Mouse (Mus musculus) CH12.LX (cell line): Measurements from ENCODE around the gene Cpeb3. TPM values are rescaled to one million over a fixed set of nuclear protein-coding genes. Genes with fewer than 3 reads are reported as not detected.
A peak's percentile ranks its signal among the peaks of the same experiment; 100 is the strongest.

Source experiments
- DNase-seq: peaks from one replicate; pipeline ENCODE4 v3.0.0-alpha.2; 2013; ENCODE audit errors: extremely low read depth
- H3K27ac ChIP-seq: 2 replicates; pipeline ENCODE4 v1.5.1; 2012; ENCODE audit warnings: low read depth, mild to moderate bottlenecking, control low read depth, moderate library complexity; ENCODE audit not compliant: insufficient read depth
- H3K27me3 ChIP-seq: replicated peaks from 2 replicates; pipeline ENCODE3; 2012; ENCODE audit warnings: inconsistent platforms
- H3K36me3 ChIP-seq, 2 experiments: replicated peaks in 1 of 2; 2 replicates each; pipeline versions ENCODE3 to v1.6.1; 2012; ENCODE audit warnings: inconsistent platforms in 1 of 2, low read length in 1 of 2, mild to moderate bottlenecking in 1 of 2, mixed read lengths in 1 of 2, moderate library complexity in 1 of 2; ENCODE audit not compliant: control insufficient read depth in 1 of 2, insufficient read depth in 1 of 2
- H3K4me1 ChIP-seq, 2 experiments: 2 replicates each; pipeline ENCODE4 v1.6.1; 2012; ENCODE audit warnings: inconsistent platforms in 1 of 2, moderate library complexity in 1 of 2; ENCODE audit not compliant: insufficient read depth in 2 of 2, control insufficient read depth in 1 of 2
- H3K4me2 ChIP-seq: 2 replicates; pipeline ENCODE4 v1.6.1; 2012; ENCODE audit warnings: low read depth, mild to moderate bottlenecking, control low read depth; ENCODE audit not compliant: poor library complexity, insufficient read depth, severe bottlenecking
- H3K4me3 ChIP-seq, 3 experiments: fragments of 150-350 bp in 1 of 3; sonication (generic) in 1 of 3; replicated peaks in 1 of 3; 2 replicates each; pipeline versions ENCODE3 to v1.5.1; 2011 to 2012; ENCODE audit warnings: low read depth in 2 of 3, low read length in 2 of 3, mild to moderate bottlenecking in 2 of 3, moderate library complexity in 2 of 3, control low read depth in 1 of 3, improper control_type of control experiment in 1 of 3, inconsistent platforms in 1 of 3, mixed read lengths in 1 of 3; ENCODE audit not compliant: poor library complexity in 1 of 3
- H3K79me2 ChIP-seq: replicated peaks from 2 replicates; pipeline ENCODE4 v1.6.1; 2012; ENCODE audit warnings: mild to moderate bottlenecking, moderate library complexity; ENCODE audit not compliant: control insufficient read depth, poor library complexity, insufficient read depth, severe bottlenecking; ENCODE audit errors: extremely low read depth
- H3K9ac ChIP-seq: 2 replicates; pipeline ENCODE4 v1.6.1; 2012; ENCODE audit warnings: low read depth, mild to moderate bottlenecking, control low read depth, moderate library complexity; ENCODE audit not compliant: insufficient read depth
- H3K9me3 ChIP-seq: replicated peaks from 2 replicates; pipeline ENCODE3; 2012; ENCODE audit warnings: low read length, inconsistent platforms, mixed read lengths
- BHLHE40 ChIP-seq: IDR thresholded peaks from 2 replicates; pipeline ENCODE4 v1.6.1; 2011; ENCODE audit warnings: mild to moderate bottlenecking, low read depth, low read length, improper control_type of control experiment
- CHD2 ChIP-seq: IDR thresholded peaks from 2 replicates; pipeline ENCODE4 v1.6.1; 2011; ENCODE audit warnings: low read length, improper control_type of control experiment
- CTCF ChIP-seq, 2 experiments: IDR thresholded peaks in 1 of 2; conservative IDR thresholded peaks in 1 of 2; 2 replicates each; pipeline ENCODE4 v1.5.1; 2011 to 2012; ENCODE audit warnings: low read depth in 2 of 2, low read length in 2 of 2, improper control_type of control experiment in 1 of 2, inconsistent platforms in 1 of 2, mild to moderate bottlenecking in 1 of 2, moderate library complexity in 1 of 2
- E2F4 ChIP-seq: IDR thresholded peaks from 2 replicates; pipeline ENCODE4 v1.6.1; 2011; ENCODE audit warnings: low read depth, low read length, improper control_type of control experiment; ENCODE audit not compliant: insufficient replicate concordance
- GABPA ChIP-seq: IDR thresholded peaks from 2 replicates; pipeline ENCODE4 v1.6.1; 2012; ENCODE audit warnings: low read depth, low read length, improper control_type of control experiment, inconsistent platforms; ENCODE audit not compliant: insufficient replicate concordance
- IRF4 ChIP-seq: IDR thresholded peaks from 2 replicates; pipeline ENCODE4 v1.6.1; 2014; ENCODE audit warnings: low read depth, mild to moderate bottlenecking, inconsistent platforms, low read length, improper control_type of control experiment
- KAT2A ChIP-seq: IDR thresholded peaks from 2 replicates; pipeline ENCODE4 v1.6.1; 2012; ENCODE audit warnings: low read length, improper control_type of control experiment, inconsistent platforms; ENCODE audit not compliant: insufficient replicate concordance
- MAFK ChIP-seq: IDR thresholded peaks from 2 replicates; pipeline ENCODE4 v1.6.1; 2011; ENCODE audit warnings: low read length, improper control_type of control experiment; ENCODE audit not compliant: insufficient replicate concordance
- MAX ChIP-seq: IDR thresholded peaks from 2 replicates; pipeline ENCODE4 v1.6.1; 2011; ENCODE audit warnings: low read length, improper control_type of control experiment
- MEF2A ChIP-seq: IDR thresholded peaks from 2 replicates; pipeline ENCODE4 v1.6.1; 2014; ENCODE audit warnings: low read depth, mild to moderate bottlenecking, inconsistent platforms, low read length, improper control_type of control experiment, borderline replicate concordance
- MXI1 ChIP-seq: IDR thresholded peaks from 2 replicates; pipeline ENCODE4 v1.6.1; 2011; ENCODE audit warnings: mild to moderate bottlenecking, low read depth, low read length, improper control_type of control experiment
- MYC ChIP-seq: IDR thresholded peaks from 2 replicates; pipeline ENCODE4 v1.6.1; 2011; ENCODE audit warnings: low read depth, mild to moderate bottlenecking, improper control_type of control experiment, low read length
- NRF1 ChIP-seq: IDR thresholded peaks from 2 replicates; pipeline ENCODE4 v1.6.1; 2014; ENCODE audit warnings: low read depth, mild to moderate bottlenecking, inconsistent platforms, low read length, improper control_type of control experiment, moderate library complexity
- POLR2A ChIP-seq: IDR thresholded peaks from 2 replicates; pipeline ENCODE4 v1.6.1; 2011; ENCODE audit warnings: low read depth, mild to moderate bottlenecking, improper control_type of control experiment, low read length
- RAD21 ChIP-seq: IDR thresholded peaks from 2 replicates; pipeline ENCODE4 v1.6.1; 2011; ENCODE audit warnings: low read depth, mild to moderate bottlenecking, low read length, improper control_type of control experiment, moderate library complexity
- RCOR1 ChIP-seq: conservative IDR thresholded peaks from 2 replicates; pipeline ENCODE4 v1.6.1; 2012; ENCODE audit warnings: low read depth, mild to moderate bottlenecking, inconsistent platforms, low read length, improper control_type of control experiment
- SIN3A ChIP-seq: IDR thresholded peaks from 2 replicates; pipeline ENCODE4 v1.6.1; 2012; ENCODE audit warnings: low read length, improper control_type of control experiment, inconsistent platforms
- TBP ChIP-seq: conservative IDR thresholded peaks from 2 replicates; pipeline ENCODE4 v1.6.1; 2011; ENCODE audit warnings: low read depth, low read length, improper control_type of control experiment
- USF1 ChIP-seq: IDR thresholded peaks from 2 replicates; pipeline ENCODE4 v1.6.1; 2014; ENCODE audit warnings: low read depth, mild to moderate bottlenecking, inconsistent platforms, low read length, improper control_type of control experiment
- USF2 ChIP-seq: conservative IDR thresholded peaks from 2 replicates; pipeline ENCODE4 v1.6.1; 2011; ENCODE audit warnings: low read depth, low read length, improper control_type of control experiment
- ZKSCAN1 ChIP-seq: IDR thresholded peaks from 2 replicates; pipeline ENCODE4 v1.6.1; 2012; ENCODE audit warnings: low read depth, inconsistent platforms, low read length, improper control_type of control experiment, borderline replicate concordance
- ZMIZ1 ChIP-seq: IDR thresholded peaks from 2 replicates; pipeline ENCODE4 v1.6.1; 2012; ENCODE audit warnings: low read depth, mild to moderate bottlenecking, inconsistent platforms, low read length, improper control_type of control experiment
- ZNF384 ChIP-seq: IDR thresholded peaks from 2 replicates; pipeline ENCODE4 v1.6.1; 2012; ENCODE audit warnings: low read depth, low read length, improper control_type of control experiment, inconsistent platforms
- dilution Hi-C: fragments of 300-500 bp; cut with MboI; formaldehyde crosslinking; loops from 2 replicates; pipeline ENCODE4 v1.14.3; 2020; ENCODE audit warnings: low sequenced_read_pairs; ENCODE audit not compliant: extremely low pct_unique_long_range_greater_than_20kb, extremely low pct_ligation_motif_present
- in situ Hi-C: fragments of 300-500 bp; cut with MboI; formaldehyde crosslinking; loops from 3 replicates; pipeline ENCODE4 v1.14.3; 2019; ENCODE audit warnings: low sequenced_read_pairs, low pct_ligation_motif_present, low pct_unique_long_range_greater_than_20kb, mixed read lengths
- polyA plus RNA-seq: library from polyadenylated mRNA; unstranded; fragments of >175 nt; gene quantifications from 2 replicates; pipeline ENCODE4 v1.2.1, GENCODE M21; 2012; ENCODE audit warnings: low read depth; ENCODE audit not compliant: insufficient read length
- total RNA-seq, 2 experiments: library from RNA; depleted of rRNA; stranded (reverse); fragments of 300-350 nt in 1 of 2; fragments of >200 nt in 1 of 2; gene quantifications; 2 replicates each; pipeline ENCODE4 v1.2.3; 2012 to 2014

Gene Cpeb3
- total and polyA plus RNA-seq, 3 experiments: 1.5 to 3.1 (median 1.5) TPM

- no peak for TF ChIP-seq ZMIZ1
- no peak for TF ChIP-seq KAT2A
- no peak for TF ChIP-seq MAX
- TF ChIP-seq IRF4: no peak
- no peak for TF ChIP-seq CTCF (conservative IDR thresholded peaks at IDR 0.05 in 1 of 2, IDR thresholded peaks at IDR 0.05 in 1 of 2; ENCODE audit: low read depth in 2 of 2, low read length in 2 of 2)
- TF ChIP-seq ZKSCAN1: no peak
- no peak for TF ChIP-seq BHLHE40
- TF ChIP-seq MXI1: no peak
- no peak for TF ChIP-seq POLR2A
- no peak for TF ChIP-seq MYC
- no peak for TF ChIP-seq GABPA
- TF ChIP-seq CHD2: no peak
- no peak for TF ChIP-seq NRF1
- no peak for TF ChIP-seq RCOR1
- no peak for TF ChIP-seq TBP
- TF ChIP-seq ZNF384: no peak
- TF ChIP-seq MEF2A: no peak
- TF ChIP-seq E2F4: no peak
- no peak for TF ChIP-seq USF2
- H3K27me3 ChIP-seq: no peaks in the 10 kb centered on the region
- no peak overlapping the region for H3K27ac ChIP-seq
- in situ Hi-C loops: no loop called here
- H3K4me1 ChIP-seq: peaks cover 3 to 6% of the 10 kb centered on the region in 2 experiments
- DNase-seq: no peak
- H3K9ac ChIP-seq: no peak overlapping the region
- no peak overlapping the region for H3K4me3 ChIP-seq
- no peaks in the 10 kb centered on the region for H3K79me2 ChIP-seq
- no peaks in the 10 kb centered on the region for H3K36me3 ChIP-seq
- dilution Hi-C loops: no loop called here
- peak overlapping the region; percentile 83 for H3K4me2 ChIP-seq
- H3K9me3 ChIP-seq: no peaks in the 10 kb centered on the region
Observed at GRCm38 (mm10) chr19:37238651-37239050, 30.2 kb upstream of the Cpeb3 start.

GRCm38 (mm10) chr19:37237712-37238437, 29.5 kb upstream of the Cpeb3 start:
- Histone ChIP-seq H3K36me3 (no peaks in the 10 kb centered on the region), H3K27me3 (no peaks in the 10 kb centered on the region), H3K4me2 (peak overlapping the region; percentile 83), H3K9me3 (no peaks in the 10 kb centered on the region), H3K27ac (no peak overlapping the region), H3K4me3 (peak overlapping the region in 1 of 3 experiments; percentile 5), H3K9ac (0 out of 2 replicates have a peak overlapping the region, but pooled peaks have one; percentile 42), H3K79me2 (no peaks in the 10 kb centered on the region), H3K4me1 (peaks cover 3 to 6% of the 10 kb centered on the region in 2 experiments)
- dilution Hi-C loops (no loop called here), in situ Hi-C loops (no loop called here)
- no peak for DNase-seq
- TF ChIP-seq RAD21: peak; percentile 1; the same call in 1 of the 2 replicates
- TF ChIP-seq USF1: no peak
- TF ChIP-seq USF2: no peak
- TF ChIP-seq SIN3A: no peak
- no peak for TF ChIP-seq RCOR1
- TF ChIP-seq CTCF (conservative IDR thresholded peaks at IDR 0.05 in 1 of 2, IDR thresholded peaks at IDR 0.05 in 1 of 2; ENCODE audit: low read depth in 2 of 2, low read length in 2 of 2): 0 out of 4 replicates have a peak, but pooled peaks of 1 of the 2 experiments have one; percentile 20
- no peak for TF ChIP-seq MAFK
